Mouse (Mus musculus) heart, embryonic 16.5 days (tissue): Measurements from ENCODE around the gene Wdfy2. TPM values are rescaled to one million over a fixed set of nuclear protein-coding genes. Genes with fewer than 3 reads are reported as not detected.

Experiments used
- ATAC-seq: fragments of 200-750 bp; cut with Nextera tagmentation; replicated peaks from 2 replicates; pipeline ENCODE4 v1.8.0; 2017; ENCODE audit warnings: moderate number of reproducible peaks; ENCODE audit not compliant: insufficient read depth, low FRiP score; ENCODE audit errors: extremely low read depth
- H3K27ac ChIP-seq: fragments of 300-500 bp; sonication (generic); 2 replicates; pipeline ENCODE4 v1.5.1; 2014; ENCODE audit warnings: mild to moderate bottlenecking, low read length, control low read depth, moderate library complexity
- H3K27me3 ChIP-seq: fragments of 300-500 bp; sonication (generic); 2 replicates; pipeline ENCODE4 v1.6.1; 2014; ENCODE audit warnings: low read length, mixed read lengths; ENCODE audit not compliant: control insufficient read depth, insufficient read depth
- H3K36me3 ChIP-seq: fragments of 300-500 bp; sonication (generic); 2 replicates; pipeline ENCODE4 v1.6.1; 2014; ENCODE audit not compliant: control insufficient read depth, insufficient read depth
- H3K4me1 ChIP-seq: fragments of 300-500 bp; sonication (generic); 2 replicates; pipeline ENCODE4 v1.6.1; 2014; ENCODE audit warnings: low read length, mixed read lengths; ENCODE audit not compliant: control insufficient read depth, insufficient read depth
- H3K4me2 ChIP-seq: fragments of 300-500 bp; sonication (generic); 2 replicates; pipeline ENCODE4 v1.6.1; 2014; ENCODE audit warnings: low read depth, mild to moderate bottlenecking, control low read depth, low read length
- H3K4me3 ChIP-seq: fragments of 300-500 bp; sonication (generic); 2 replicates; pipeline ENCODE4 v1.5.1; 2014; ENCODE audit warnings: mild to moderate bottlenecking, control low read depth, low read length
- H3K9ac ChIP-seq: fragments of 300-500 bp; sonication (generic); 2 replicates; pipeline ENCODE4 v1.6.1; 2014; ENCODE audit warnings: low read length, control low read depth
- H3K9me3 ChIP-seq: fragments of 300-500 bp; sonication (generic); replicated peaks from 2 replicates; pipeline ENCODE4 v1.6.1; 2016; ENCODE audit warnings: low read length; ENCODE audit not compliant: control insufficient read depth
- WGBS: fragments of 180-500 bp; shearing (Covaris S2); extraction: QIAGEN DNeasy Blood & Tissue Kit; methylation state at CpG from one replicate; pipeline ENCODE4 v1.1.7; 2014; 5-methylcytosine and 5-hydroxymethylcytosine counted together
- polyA plus RNA-seq: library from polyadenylated mRNA; unstranded; fragments of >200 nt; fragmentation: Nextera tagmentation; extraction: Ambion mirVana; gene quantifications from 2 replicates; pipeline ENCODE4 v1.2.1, GENCODE M21; 2015

The Wdfy2 gene
- polyA plus RNA-seq, 1 experiment from 2014 or later, result 4.0 TPM

DNA sequence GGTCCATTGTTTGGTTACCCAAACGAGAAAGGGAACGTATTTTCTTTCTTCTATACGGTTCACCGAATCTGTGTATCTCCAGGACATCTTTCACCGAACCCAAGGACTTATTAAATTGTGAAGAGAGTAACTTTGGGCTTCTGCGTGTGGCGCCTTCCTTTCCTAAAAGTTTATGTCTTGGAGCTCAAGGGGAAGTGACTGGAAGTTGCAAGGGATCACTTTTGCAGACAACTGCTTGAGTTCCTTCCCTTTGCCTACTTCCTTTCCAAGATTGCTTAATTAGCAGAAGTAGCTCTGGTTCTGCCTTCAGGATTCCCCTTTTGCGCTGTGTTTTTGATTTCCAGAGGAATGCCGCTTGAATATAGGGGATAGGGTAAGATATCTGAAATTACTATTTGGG, 858 bp downstream of the Wdfy2 start:
- Histone ChIP-seq H3K9ac (peak overlapping the region; percentile 85), H3K27me3 (no peaks in the 10 kb centered on the region), H3K4me1 (peaks cover 5% of the 10 kb centered on the region), H3K4me3 (peak overlapping the region; percentile 75), H3K4me2 (peak overlapping the region; percentile 81), H3K9me3 (no peaks in the 10 kb centered on the region), H3K27ac (peak overlapping the region; percentile 72), H3K36me3 (0 out of 2 replicates have a peak, but pooled peaks cover 4% of the 10 kb centered on the region)
- 8% methylated on average over 9 of the region's 9 CpGs for WGBS
- ATAC-seq, result no peak

DNA sequence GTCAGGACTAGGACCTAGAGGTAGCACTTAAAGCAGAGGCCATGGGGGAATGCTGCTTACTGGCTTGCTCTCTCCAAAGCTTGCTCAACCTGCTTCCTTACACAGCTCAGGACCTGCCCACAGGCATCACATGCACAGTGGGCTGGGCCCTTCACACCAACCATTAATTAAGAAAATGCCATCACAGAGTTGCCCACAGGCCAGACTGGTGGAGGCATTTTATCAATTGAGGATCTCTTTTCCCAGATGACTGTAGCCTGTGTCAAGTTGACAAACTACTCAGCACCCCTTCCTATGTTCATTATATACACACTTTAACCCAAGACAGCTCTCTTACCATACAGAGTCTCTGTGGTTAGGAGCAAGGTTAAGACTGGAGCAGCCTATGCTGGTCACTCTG, 4.2 kb downstream of the Wdfy2 start:
- ATAC-seq, result no peak
- H3K27me3 ChIP-seq, result no peaks in the 10 kb centered on the region
- H3K4me3 ChIP-seq, result no peak overlapping the region
- H3K36me3 ChIP-seq, result 0 out of 2 replicates have a peak, but pooled peaks cover 4% of the 10 kb centered on the region
- no peak overlapping the region for H3K9ac ChIP-seq
- H3K4me2 ChIP-seq, result no peak overlapping the region
- peaks cover 31% of the 10 kb centered on the region for H3K4me1 ChIP-seq
- H3K9me3 ChIP-seq, result no peaks in the 10 kb centered on the region
- H3K27ac ChIP-seq, result no peak overlapping the region

DNA sequence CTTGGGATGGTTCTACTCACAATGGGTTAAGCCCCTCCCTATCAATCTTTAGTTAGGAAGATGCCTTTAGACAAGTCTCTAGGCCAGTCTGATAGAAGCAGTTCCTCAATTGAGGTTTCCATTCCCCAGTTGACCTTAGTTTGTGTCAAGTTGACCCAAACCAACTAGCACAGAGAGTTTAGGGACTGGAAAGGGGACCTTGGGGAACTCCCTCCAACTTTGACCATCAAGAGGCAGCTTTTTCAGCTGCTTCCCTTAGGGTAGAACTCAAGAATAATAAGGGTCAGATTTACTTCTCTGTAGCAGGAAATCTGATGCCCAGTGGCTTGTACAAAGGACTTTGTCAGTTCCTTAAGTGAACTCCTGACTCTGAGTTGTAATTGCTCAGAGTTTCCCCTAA, 5.0 kb downstream of the Wdfy2 start:
- H3K36me3 ChIP-seq, result 0 out of 2 replicates have a peak, but pooled peaks cover 4% of the 10 kb centered on the region
- ATAC-seq, result no peak
- H3K4me2 ChIP-seq, result no peak overlapping the region
- no peak overlapping the region for H3K9ac ChIP-seq
- no peak overlapping the region for H3K4me3 ChIP-seq
- H3K9me3 ChIP-seq, result no peaks in the 10 kb centered on the region
- no peak overlapping the region for H3K27ac ChIP-seq
- H3K27me3 ChIP-seq, result no peaks in the 10 kb centered on the region
- H3K4me1 ChIP-seq, result peaks cover 31% of the 10 kb centered on the region

DNA sequence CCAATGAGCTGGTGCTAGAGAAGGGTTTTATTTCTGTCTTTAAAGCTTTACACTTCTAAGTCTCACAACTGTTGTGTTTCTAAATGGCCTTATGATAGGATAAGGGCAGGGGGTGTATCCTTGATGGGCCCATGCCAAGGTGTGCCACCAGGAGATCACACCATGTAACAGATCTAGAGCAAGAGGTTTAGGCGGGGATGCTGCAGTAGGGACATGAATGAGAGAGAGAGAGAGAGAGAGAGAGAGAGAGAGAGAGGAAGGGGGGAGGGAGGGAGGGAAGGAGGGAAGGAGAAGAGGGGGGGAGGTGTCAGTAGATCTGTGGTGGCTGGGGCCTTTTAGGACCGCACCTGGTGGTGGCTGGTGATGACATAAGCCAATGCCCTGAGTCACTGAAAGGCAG, 5.5 kb downstream of the Wdfy2 start:
- 67% methylated on average over 2 of the region's 2 CpGs for WGBS
- Histone ChIP-seq H3K27me3 (no peaks in the 10 kb centered on the region), H3K4me3 (no peak overlapping the region), H3K4me1 (peaks cover 31% of the 10 kb centered on the region), H3K4me2 (no peak overlapping the region), H3K36me3 (0 out of 2 replicates have a peak, but pooled peaks cover 4% of the 10 kb centered on the region), H3K27ac (no peak overlapping the region), H3K9me3 (no peaks in the 10 kb centered on the region), H3K9ac (no peak overlapping the region)
- ATAC-seq, result no peak

DNA sequence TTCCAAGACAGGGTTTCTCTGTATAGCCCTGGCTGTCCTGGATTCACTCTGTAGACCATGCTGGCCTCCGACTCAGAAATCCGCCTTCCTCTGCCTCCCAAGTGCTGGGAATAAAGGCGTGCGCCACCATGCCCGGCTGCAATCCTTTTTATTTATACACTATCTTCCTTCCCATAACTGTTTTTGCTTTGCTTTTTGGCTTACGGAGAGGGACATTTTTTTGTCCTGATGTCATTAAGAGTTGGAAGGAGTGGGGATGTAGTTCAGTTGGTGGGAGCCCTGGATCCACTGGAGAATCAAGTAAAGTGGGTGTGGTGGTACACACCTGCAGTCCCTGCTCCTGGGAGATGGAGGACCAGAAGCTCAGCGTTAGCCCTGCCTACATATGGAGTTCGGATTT, 6.7 kb downstream of the Wdfy2 start:
- ATAC-seq, result peak; percentile 45; the same call in 1 of the 2 replicates
- no peak overlapping the region for H3K4me2 ChIP-seq
- H3K36me3 ChIP-seq, result 0 out of 2 replicates have a peak, but pooled peaks cover 4% of the 10 kb centered on the region
- peak overlapping the region; percentile 83 for H3K27ac ChIP-seq
- H3K4me3 ChIP-seq, result no peak overlapping the region
- H3K27me3 ChIP-seq, result no peaks in the 10 kb centered on the region
- 0 out of 2 replicates have a peak, but pooled peaks cover 5% of the 10 kb centered on the region for H3K9me3 ChIP-seq
- peaks cover 28% of the 10 kb centered on the region for H3K4me1 ChIP-seq
- 48% methylated on average over 8 of the region's 8 CpGs for WGBS
- H3K9ac ChIP-seq, result no peak overlapping the region; the same call in 1 of the 2 replicates

DNA sequence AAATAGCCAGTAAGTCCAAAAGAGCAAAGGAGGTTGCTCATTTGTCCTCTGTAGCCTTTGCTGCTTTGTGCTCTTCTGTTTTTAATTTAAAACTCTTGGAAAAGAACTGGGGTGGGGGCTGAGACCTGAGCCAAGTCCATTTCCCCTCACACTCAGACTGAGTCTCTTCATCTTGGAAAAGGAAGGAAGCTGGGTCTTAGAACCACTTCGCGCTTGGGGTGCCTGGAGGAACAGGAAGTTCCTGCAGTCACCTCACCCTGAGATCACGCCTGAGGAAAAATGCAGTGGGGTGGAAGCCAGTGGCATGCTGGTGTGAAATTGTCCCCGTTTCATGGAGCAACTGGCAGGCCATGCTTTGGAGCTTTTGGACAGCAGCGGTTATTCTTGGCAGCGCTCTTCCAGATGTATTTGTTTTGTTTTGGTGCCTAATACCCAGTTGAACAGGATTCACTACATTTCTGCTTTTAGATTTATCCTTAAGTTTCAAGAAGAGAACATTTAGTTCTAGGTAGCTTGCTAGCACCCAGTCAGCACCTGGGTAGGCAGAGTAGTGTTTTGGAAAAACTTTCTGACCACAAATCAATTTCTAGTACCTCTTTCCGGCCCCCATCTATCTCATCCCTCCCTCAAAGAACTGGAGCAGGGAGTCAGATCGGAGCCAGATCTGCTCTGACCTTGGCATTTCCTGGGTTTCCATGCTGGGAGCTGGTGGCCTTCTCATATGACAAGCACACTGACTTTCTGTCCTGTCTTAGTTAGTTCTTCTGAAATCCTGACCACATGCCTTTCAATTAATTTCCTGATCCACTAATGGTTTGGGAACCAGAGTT, 7.7 kb downstream of the Wdfy2 start:
- Histone ChIP-seq H3K4me3 (no peak overlapping the region), H3K36me3 (peaks cover 7% of the 10 kb centered on the region; the same call in 1 of the 2 replicates), H3K9me3 (0 out of 2 replicates have a peak, but pooled peaks cover 8% of the 10 kb centered on the region), H3K4me1 (peaks cover 26% of the 10 kb centered on the region), H3K27me3 (no peaks in the 10 kb centered on the region), H3K9ac (0 out of 2 replicates have a peak overlapping the region, but pooled peaks have one; percentile 22), H3K4me2 (peak overlapping the region; percentile 33), H3K27ac (peak overlapping the region; percentile 83)
- 34% methylated on average over 8 of the region's 8 CpGs for WGBS
- peak; percentile 73; the same call in 1 of the 2 replicates for ATAC-seq

DNA sequence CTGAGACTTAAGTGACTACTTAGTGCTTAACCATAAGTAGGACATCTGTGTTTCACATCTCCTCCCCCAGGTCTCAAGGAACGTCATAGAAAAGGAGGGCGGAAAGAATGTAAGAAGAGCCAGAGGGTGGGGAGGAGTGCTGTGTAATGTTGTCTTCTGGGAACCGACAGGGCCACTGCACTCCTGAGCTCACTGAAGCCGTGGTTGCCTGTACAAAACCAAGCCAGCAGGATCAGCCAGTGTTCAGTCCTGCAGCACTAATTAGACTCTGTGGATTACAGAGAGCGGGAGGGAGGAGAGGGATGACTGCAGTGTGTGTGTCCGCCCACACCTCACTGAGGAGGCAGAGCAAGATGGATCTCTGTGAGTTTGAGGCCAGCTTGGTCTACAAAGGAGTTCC, 13.5 kb downstream of the Wdfy2 start:
- no peak for ATAC-seq
- WGBS, result 46% methylated on average over 6 of the region's 6 CpGs
- H3K27ac ChIP-seq, result no peak overlapping the region
- H3K9ac ChIP-seq, result no peak overlapping the region
- peaks cover 3% of the 10 kb centered on the region; the same call in 1 of the 2 replicates for H3K36me3 ChIP-seq
- H3K9me3 ChIP-seq, result 0 out of 2 replicates have a peak, but pooled peaks cover 8% of the 10 kb centered on the region
- no peaks in the 10 kb centered on the region for H3K27me3 ChIP-seq
- no peak overlapping the region for H3K4me2 ChIP-seq
- no peak overlapping the region for H3K4me3 ChIP-seq
- H3K4me1 ChIP-seq, result peaks cover 15% of the 10 kb centered on the region

DNA sequence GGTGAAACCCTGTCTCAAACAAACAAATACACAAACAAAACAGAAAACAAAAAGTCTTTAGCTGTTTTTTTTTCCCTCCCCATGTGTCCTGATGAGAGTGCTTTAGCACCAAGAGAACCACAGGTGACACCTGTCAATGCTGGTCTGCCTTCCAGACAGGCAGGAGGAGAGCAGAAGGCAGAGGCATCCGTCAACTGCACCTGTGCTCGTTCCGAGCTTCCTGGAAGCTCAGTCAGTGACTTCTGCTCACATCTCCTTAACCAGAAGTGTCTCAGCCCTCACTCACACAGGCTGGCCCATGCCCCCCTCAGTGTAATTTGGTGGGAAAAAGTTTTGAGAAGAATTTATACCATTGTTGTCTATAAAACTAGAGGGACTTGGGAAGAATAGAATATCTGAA, 15.4 kb downstream of the Wdfy2 start:
- peaks cover 3% of the 10 kb centered on the region; the same call in 1 of the 2 replicates for H3K36me3 ChIP-seq
- H3K9me3 ChIP-seq, result 0 out of 2 replicates have a peak, but pooled peaks cover 8% of the 10 kb centered on the region
- peaks cover 15% of the 10 kb centered on the region; the same call in 1 of the 2 replicates for H3K4me1 ChIP-seq
- H3K27me3 ChIP-seq, result no peaks in the 10 kb centered on the region
- no peak for ATAC-seq
- H3K9ac ChIP-seq, result no peak overlapping the region
- no peak overlapping the region for H3K4me2 ChIP-seq
- no peak overlapping the region for H3K27ac ChIP-seq
- WGBS, result 86% methylated on average over 3 of the region's 3 CpGs
- no peak overlapping the region for H3K4me3 ChIP-seq
